30 mouse cellular contexts compared by ENCODE assay signal in the genomic region with DNA sequence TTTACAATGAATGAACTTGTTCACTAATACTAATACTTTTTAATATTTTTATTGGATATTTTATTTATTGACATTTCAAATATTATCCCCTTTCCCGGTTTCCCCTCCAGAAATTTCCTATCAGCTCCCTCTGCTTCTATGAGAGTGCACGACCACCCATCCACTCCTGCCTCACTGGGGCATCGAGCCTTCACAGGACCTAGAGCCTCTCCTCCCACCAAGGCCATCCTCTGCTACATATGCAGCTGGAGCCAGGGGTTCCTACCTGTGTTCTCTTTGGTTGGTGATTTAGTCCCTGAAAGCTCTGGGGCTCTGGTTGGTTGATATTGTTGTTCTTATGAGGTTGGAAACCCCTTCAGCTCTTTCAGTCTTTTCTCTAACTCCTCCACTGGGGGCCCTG. TPM values are rescaled to one million over a fixed set of nuclear protein-coding genes. Genes with fewer than 3 reads are reported as not detected.
"Had no signal": no experiment of that assay in that cellular context is flagged by ENCODE, and none has a peak within 500 bp of the region (broad histone marks: within the 10 kb centered on the region; RNA-seq: fewer than 3 reads in every experiment).

No protein-coding gene starts in this region.

RNA-seq across cellular contexts. Expression of a gene that starts 14.5 kb away (rescaled TPM):
- polyA plus RNA-seq: limb, embryonic 10.5 days; limb, embryonic 11.5 days; limb, embryonic 12.5 days; limb, embryonic 13.5 days; limb, embryonic 14.5 days; limb, embryonic 15.5 days; liver, adult 2 months; liver, embryonic 11.5 days; liver, embryonic 12.5 days; liver, embryonic 13.5 days; liver, embryonic 14.5 days; liver, embryonic 15.5 days; liver, embryonic 16.5 days; liver, postnatal 0 days; lung, adult 2 months; lung, embryonic 14.5 days; lung, embryonic 15.5 days; lung, embryonic 16.5 days; lung, postnatal 0 days; macrophage; midbrain, embryonic 10.5 days; midbrain, embryonic 11.5 days; midbrain, embryonic 12.5 days; midbrain, embryonic 13.5 days; midbrain, embryonic 14.5 days; midbrain, embryonic 15.5 days; midbrain, embryonic 16.5 days; midbrain, postnatal 0 days; myocyte; neural tube, embryonic 11.5 days had no signal

RNA-seq across cellular contexts. Expression of a gene that starts 26.0 kb away (rescaled TPM):
- polyA plus RNA-seq: limb, embryonic 10.5 days; limb, embryonic 11.5 days; limb, embryonic 12.5 days; limb, embryonic 13.5 days; limb, embryonic 14.5 days; limb, embryonic 15.5 days; liver, adult 2 months; liver, embryonic 11.5 days; liver, embryonic 12.5 days; liver, embryonic 13.5 days; liver, embryonic 14.5 days; liver, embryonic 15.5 days; liver, embryonic 16.5 days; liver, postnatal 0 days; lung, adult 2 months; lung, embryonic 14.5 days; lung, embryonic 15.5 days; lung, embryonic 16.5 days; lung, postnatal 0 days; macrophage; midbrain, embryonic 10.5 days; midbrain, embryonic 11.5 days; midbrain, embryonic 12.5 days; midbrain, embryonic 13.5 days; midbrain, embryonic 14.5 days; midbrain, embryonic 15.5 days; midbrain, embryonic 16.5 days; midbrain, postnatal 0 days; myocyte; neural tube, embryonic 11.5 days had no signal

RNA-seq across cellular contexts. Expression of a gene that starts 38.0 kb away (rescaled TPM):
- polyA plus RNA-seq: limb, embryonic 10.5 days; limb, embryonic 11.5 days; limb, embryonic 12.5 days; limb, embryonic 13.5 days; limb, embryonic 14.5 days; limb, embryonic 15.5 days; liver, adult 2 months; liver, embryonic 11.5 days; liver, embryonic 12.5 days; liver, embryonic 13.5 days; liver, embryonic 14.5 days; liver, embryonic 15.5 days; liver, embryonic 16.5 days; liver, postnatal 0 days; lung, adult 2 months; lung, embryonic 14.5 days; lung, embryonic 15.5 days; lung, embryonic 16.5 days; lung, postnatal 0 days; macrophage; midbrain, embryonic 10.5 days; midbrain, embryonic 11.5 days; midbrain, embryonic 12.5 days; midbrain, embryonic 13.5 days; midbrain, embryonic 14.5 days; midbrain, embryonic 15.5 days; midbrain, embryonic 16.5 days; midbrain, postnatal 0 days; myocyte; neural tube, embryonic 11.5 days had no signal
